Mouse (Mus musculus): ENCODE measurements at regions not wholly inside any gene's neighbourhood (a gene's known extent, or its start where the extent isn't known, plus 50 kb on each side); places are given as distances from the start of the nearest gene placed in this dataset.

DNA sequence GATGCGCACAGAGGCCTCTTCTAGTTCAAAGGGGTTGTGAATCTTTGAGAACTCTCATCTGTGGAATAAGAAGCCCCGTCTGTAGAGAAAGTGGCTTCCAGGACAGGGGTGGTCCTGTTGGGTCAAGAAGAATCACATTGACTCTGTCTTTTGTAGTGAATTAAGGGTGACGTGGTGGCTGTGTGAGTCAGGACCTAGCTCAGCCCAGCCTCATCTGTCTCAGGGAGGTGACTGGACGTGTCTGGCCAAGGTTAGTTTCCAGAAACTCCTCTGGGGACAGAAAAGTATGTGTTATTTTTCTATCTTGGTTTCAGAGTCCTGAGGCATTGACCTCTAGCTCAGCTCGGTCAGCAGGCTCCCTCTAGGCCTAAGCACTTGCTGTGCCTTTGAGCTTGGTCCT, 73.3 kb upstream of the Lep start:
- DNase-seq: no peak
- Histone ChIP-seq H3K4me1 (ENCODE audit: control insufficient read depth, insufficient read depth, low read length) (no peaks in the 10 kb centered on the region), H3K4me3 (ENCODE audit: insufficient read depth, low read depth, low read length) (no peak overlapping the region), H3K27me3 (replicated peaks; ENCODE audit: control insufficient read depth, insufficient read depth, low read length) (no peaks in the 10 kb centered on the region), H3K36me3 (ENCODE audit: control insufficient read depth, insufficient read depth, low read length) (no peaks in the 10 kb centered on the region), H3K27ac (ENCODE audit: insufficient read depth, low read depth, low read length) (no peak overlapping the region)
- WGBS: 84% methylated on average over 5 of the region's 5 CpGs
- TF ChIP-seq CTCF (conservative IDR thresholded peaks at IDR 0.05; ENCODE audit: insufficient read depth, insufficient read length, low read depth, low read length): no peak

DNA sequence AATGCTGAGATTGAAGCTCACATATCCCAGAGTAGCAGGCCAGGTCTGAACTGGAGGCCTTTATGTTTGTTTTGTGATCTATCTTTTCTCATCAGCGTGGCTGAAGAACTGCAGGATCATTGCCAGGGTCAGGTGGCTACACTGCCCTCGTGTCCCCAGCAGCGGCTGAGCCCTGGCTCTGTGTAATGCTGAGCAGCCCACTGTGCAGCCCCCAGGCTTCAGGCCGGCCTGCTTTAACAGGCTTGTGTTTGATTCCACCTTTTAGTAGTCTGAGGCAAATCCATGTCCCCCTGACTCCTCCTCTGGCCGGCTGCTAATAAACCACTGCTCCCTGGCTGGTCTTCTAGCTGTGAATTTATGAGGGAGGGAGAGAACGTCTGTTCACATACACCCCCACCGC, 72.6 kb upstream of the Lep start:
- Histone ChIP-seq H3K4me1 (ENCODE audit: control insufficient read depth, insufficient read depth, low read length) (no peaks in the 10 kb centered on the region), H3K27me3 (replicated peaks; ENCODE audit: control insufficient read depth, insufficient read depth, low read length) (no peaks in the 10 kb centered on the region), H3K4me3 (ENCODE audit: insufficient read depth, low read depth, low read length) (no peak overlapping the region), H3K36me3 (ENCODE audit: control insufficient read depth, insufficient read depth, low read length) (no peaks in the 10 kb centered on the region), H3K27ac (ENCODE audit: insufficient read depth, low read depth, low read length) (no peak overlapping the region)
- no peak for DNase-seq
- 54% methylated on average over 7 of the region's 7 CpGs for WGBS
- no peak for TF ChIP-seq POLR2A (IDR thresholded peaks at IDR 0.05; ENCODE audit: low read depth, low read length)
- no peak for TF ChIP-seq CTCF (conservative IDR thresholded peaks at IDR 0.05; ENCODE audit: insufficient read depth, insufficient read length, low read depth, low read length)

DNA sequence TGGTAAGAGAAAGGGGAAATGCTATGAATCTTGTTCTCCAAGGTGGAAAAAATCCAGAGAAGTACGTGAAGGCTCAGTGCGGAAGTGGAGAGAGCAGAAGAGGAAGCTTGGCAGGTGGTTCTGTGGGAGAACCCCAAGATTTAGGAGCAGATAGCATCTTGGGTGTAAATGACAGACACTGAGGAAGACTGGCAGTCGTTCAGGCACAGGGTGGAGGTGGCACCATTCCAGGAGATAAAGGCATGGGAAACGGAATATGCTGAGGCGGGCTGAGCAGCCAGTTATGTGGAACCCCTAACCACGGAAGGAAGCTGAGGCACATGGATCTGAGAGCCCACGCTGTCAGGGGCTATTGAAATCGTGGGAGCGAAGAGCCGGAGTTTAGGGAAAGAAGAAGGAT, 70.6 kb upstream of the Lep start:
- 61% methylated on average over 10 of the region's 10 CpGs for WGBS
- TF ChIP-seq CTCF (conservative IDR thresholded peaks at IDR 0.05; ENCODE audit: insufficient read depth, insufficient read length, low read depth, low read length) (no peak), POLR2A (IDR thresholded peaks at IDR 0.05; ENCODE audit: low read depth, low read length) (no peak)
- Histone ChIP-seq H3K36me3 (ENCODE audit: control insufficient read depth, insufficient read depth, low read length) (no peaks in the 10 kb centered on the region), H3K27me3 (replicated peaks; ENCODE audit: control insufficient read depth, insufficient read depth, low read length) (no peaks in the 10 kb centered on the region), H3K4me3 (ENCODE audit: insufficient read depth, low read depth, low read length) (no peak overlapping the region), H3K4me1 (ENCODE audit: control insufficient read depth, insufficient read depth, low read length) (no peaks in the 10 kb centered on the region), H3K27ac (ENCODE audit: insufficient read depth, low read depth, low read length) (no peak overlapping the region)
- no peak for DNase-seq

DNA sequence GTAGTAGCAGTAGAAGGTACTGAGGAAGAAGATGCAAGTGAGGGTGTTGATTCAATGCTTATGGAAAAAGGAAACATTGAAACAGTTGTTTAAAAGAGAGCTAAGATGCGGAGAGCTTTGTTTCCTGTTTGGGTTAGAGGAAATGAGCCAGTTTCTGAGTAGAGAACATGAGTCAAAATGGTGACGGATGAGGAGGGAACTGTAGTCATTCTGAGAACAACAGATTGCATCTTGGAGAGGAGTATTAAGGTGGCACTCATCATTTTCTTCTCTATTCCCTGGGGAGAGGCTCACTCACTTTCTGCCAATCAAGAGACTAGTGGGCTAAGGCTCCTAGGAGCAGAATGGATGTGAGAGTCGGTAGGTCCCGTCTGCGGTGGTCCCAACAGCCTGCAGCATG, 69.8 kb upstream of the Lep start:
- 56% methylated on average over 5 of the region's 5 CpGs for WGBS
- H3K27me3 ChIP-seq (replicated peaks; ENCODE audit: control insufficient read depth, insufficient read depth, low read length): no peaks in the 10 kb centered on the region
- H3K4me3 ChIP-seq (ENCODE audit: insufficient read depth, low read depth, low read length): no peak overlapping the region
- no peaks in the 10 kb centered on the region for H3K4me1 ChIP-seq (ENCODE audit: control insufficient read depth, insufficient read depth, low read length)
- TF ChIP-seq POLR2A (IDR thresholded peaks at IDR 0.05; ENCODE audit: low read depth, low read length) (no peak), CTCF (conservative IDR thresholded peaks at IDR 0.05; ENCODE audit: insufficient read depth, insufficient read length, low read depth, low read length) (no peak)
- DNase-seq: no peak
- no peaks in the 10 kb centered on the region for H3K36me3 ChIP-seq (ENCODE audit: control insufficient read depth, insufficient read depth, low read length)
- no peak overlapping the region for H3K27ac ChIP-seq (ENCODE audit: insufficient read depth, low read depth, low read length)

DNA sequence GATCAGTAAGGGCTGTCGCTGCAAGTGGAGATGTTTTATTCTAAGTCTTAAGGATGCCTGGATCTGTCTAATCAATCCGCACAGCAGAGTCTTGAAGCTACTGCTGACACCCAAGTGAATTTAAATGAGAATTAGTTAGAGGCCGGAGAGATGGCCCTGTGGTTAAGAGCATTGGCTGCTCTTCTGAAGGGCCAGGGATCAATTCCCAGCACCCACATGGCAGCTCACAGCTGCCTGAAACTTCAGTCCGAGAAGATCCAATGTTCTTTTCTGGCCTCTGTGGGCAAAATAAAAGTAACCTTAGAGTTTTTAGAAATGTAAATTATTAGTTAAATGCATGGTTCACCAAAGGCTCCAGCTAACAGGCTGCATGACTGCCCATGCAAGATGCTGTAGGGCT, 65.5 kb upstream of the Lep start:
- WGBS: 90% methylated on average over 4 of the region's 4 CpGs
- Histone ChIP-seq H3K27me3 (replicated peaks; ENCODE audit: control insufficient read depth, insufficient read depth, low read length) (no peaks in the 10 kb centered on the region), H3K4me3 (ENCODE audit: insufficient read depth, low read depth, low read length) (no peak overlapping the region), H3K4me1 (ENCODE audit: control insufficient read depth, insufficient read depth, low read length) (no peaks in the 10 kb centered on the region), H3K36me3 (ENCODE audit: control insufficient read depth, insufficient read depth, low read length) (no peaks in the 10 kb centered on the region), H3K27ac (ENCODE audit: insufficient read depth, low read depth, low read length) (no peak overlapping the region)
- no peak for TF ChIP-seq POLR2A (IDR thresholded peaks at IDR 0.05; ENCODE audit: low read depth, low read length)
- no peak for TF ChIP-seq CTCF (conservative IDR thresholded peaks at IDR 0.05; ENCODE audit: insufficient read depth, insufficient read length, low read depth, low read length)
- DNase-seq: no peak

DNA sequence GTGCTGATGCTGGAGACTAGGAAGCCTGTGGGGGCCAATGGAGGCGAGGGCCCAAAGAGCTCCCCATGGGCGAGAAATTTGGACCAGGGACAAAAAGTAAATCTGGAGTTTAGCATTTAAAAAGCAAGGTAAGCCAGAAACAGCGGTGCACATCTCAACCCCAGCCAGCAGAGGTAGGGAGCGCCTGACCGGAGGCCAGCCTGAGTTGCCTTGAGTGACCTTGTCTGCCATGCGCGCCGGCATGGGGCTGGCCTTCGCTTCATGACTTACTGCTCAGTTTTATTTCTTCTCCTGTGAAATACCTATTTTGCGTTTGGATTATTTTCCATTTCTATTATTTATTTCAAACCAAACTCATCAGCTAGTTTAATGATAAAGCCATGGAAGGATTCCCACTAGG, 64.3 kb upstream of the Lep start:
- 47% methylated on average over 10 of the region's 10 CpGs for WGBS

DNA sequence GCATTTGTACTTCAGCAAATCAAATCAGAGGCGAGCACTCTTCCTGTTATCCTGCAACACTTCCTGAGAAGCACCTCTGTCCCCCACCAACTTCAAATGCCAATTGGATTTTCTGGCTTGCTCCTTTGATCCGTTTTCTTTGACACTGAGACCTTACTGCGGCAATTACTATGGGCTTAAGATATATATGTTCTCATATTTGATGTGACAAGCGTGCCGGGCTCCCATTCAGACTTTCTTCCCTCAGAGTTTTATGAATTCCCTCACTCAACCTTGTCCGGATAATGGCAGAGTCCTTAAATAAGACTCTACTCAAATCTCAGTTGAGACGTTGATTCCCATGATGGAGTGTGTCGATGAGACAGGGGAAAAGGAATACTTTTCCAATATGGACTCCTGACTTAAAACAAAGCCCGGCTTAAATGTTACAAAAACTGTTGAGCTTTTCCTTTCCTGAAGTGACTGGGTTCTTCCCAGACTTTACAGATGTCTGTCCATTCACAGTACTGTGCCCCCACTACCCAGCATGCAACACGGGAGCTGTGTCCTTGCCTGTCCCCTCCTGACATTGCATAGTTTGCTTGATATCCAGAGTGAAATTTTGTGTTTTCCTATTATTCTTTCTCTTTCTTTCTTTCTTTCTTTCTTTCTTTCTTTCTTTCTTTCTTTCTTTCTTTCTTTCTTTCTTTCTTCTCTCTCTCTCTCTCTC, 60.5 kb upstream of the Lep start:
- TF ChIP-seq POLR2A (IDR thresholded peaks at IDR 0.05; ENCODE audit: low read depth, low read length): no peak
- no peak for TF ChIP-seq CTCF (conservative IDR thresholded peaks at IDR 0.05; ENCODE audit: insufficient read depth, insufficient read length, low read depth, low read length)
- no peaks in the 10 kb centered on the region for H3K36me3 ChIP-seq (ENCODE audit: control insufficient read depth, insufficient read depth, low read length)
- no peak for DNase-seq
- WGBS: 60% methylated on average over 10 of the region's 10 CpGs
- no peak overlapping the region for H3K27ac ChIP-seq (ENCODE audit: insufficient read depth, low read depth, low read length)
- H3K4me1 ChIP-seq (ENCODE audit: control insufficient read depth, insufficient read depth, low read length): no peaks in the 10 kb centered on the region
- H3K27me3 ChIP-seq (replicated peaks; ENCODE audit: control insufficient read depth, insufficient read depth, low read length): no peaks in the 10 kb centered on the region
- H3K4me3 ChIP-seq (ENCODE audit: insufficient read depth, low read depth, low read length): no peak overlapping the region

More for the DNA sequence above, 64.3 kb upstream of the Lep start:
- Histone ChIP-seq H3K4me3 (ENCODE audit: insufficient read depth, low read depth, low read length) (no peak overlapping the region), H3K36me3 (ENCODE audit: control insufficient read depth, insufficient read depth, low read length) (no peaks in the 10 kb centered on the region), H3K27me3 (replicated peaks; ENCODE audit: control insufficient read depth, insufficient read depth, low read length) (no peaks in the 10 kb centered on the region), H3K27ac (ENCODE audit: insufficient read depth, low read depth, low read length) (no peak overlapping the region), H3K4me1 (ENCODE audit: control insufficient read depth, insufficient read depth, low read length) (no peaks in the 10 kb centered on the region)
- peak; percentile 12 for DNase-seq
- TF ChIP-seq POLR2A (IDR thresholded peaks at IDR 0.05; ENCODE audit: low read depth, low read length) (no peak), CTCF (conservative IDR thresholded peaks at IDR 0.05; ENCODE audit: insufficient read depth, insufficient read length, low read depth, low read length) (no peak)
